Mouse (Mus musculus) olfactory bulb, adult 2 months (tissue): ENCODE data around the gene Gnb1l. TPM values are rescaled to one million over a fixed set of nuclear protein-coding genes. Genes with fewer than 3 reads are reported as not detected.

ENCODE experiments used
- H3K27ac ChIP-seq: fragments of 200-500 bp; 2 replicates; pipeline ENCODE4 v1.5.1; 2012; ENCODE audit warnings: low read depth, low read length; ENCODE audit not compliant: insufficient read depth
- H3K4me1 ChIP-seq: fragments of 200-500 bp; 2 replicates; pipeline ENCODE4 v1.6.1; 2012; ENCODE audit warnings: low read length; ENCODE audit not compliant: control insufficient read depth, insufficient read depth
- H3K4me3 ChIP-seq: fragments of 200-500 bp; 2 replicates; pipeline ENCODE4 v1.5.1; 2012; ENCODE audit warnings: mild to moderate bottlenecking, low read depth, low read length, moderate library complexity; ENCODE audit not compliant: insufficient read depth
- CTCF ChIP-seq: fragments of 200-500 bp; IDR thresholded peaks from 2 replicates; pipeline ENCODE4 v1.5.1; 2012; ENCODE audit warnings: low read depth, mild to moderate bottlenecking, low read length, moderate library complexity; ENCODE audit not compliant: insufficient read depth
- POLR2A ChIP-seq: fragments of 200-500 bp; IDR thresholded peaks from 2 replicates; pipeline ENCODE4 v1.6.1; 2012; ENCODE audit warnings: mild to moderate bottlenecking, low read depth, low read length, moderate library complexity; ENCODE audit not compliant: insufficient read depth
- WGBS: fragments of 180-500 bp; shearing (Covaris S2); methylation state at CpG from one replicate; pipeline ENCODE4 v1.1.7; 2018; 5-methylcytosine and 5-hydroxymethylcytosine counted together
- polyA plus RNA-seq: library from polyadenylated mRNA; stranded (reverse); fragments of >200 nt; gene quantifications from 2 replicates; pipeline ENCODE4 v1.2.4, GENCODE M21; 2012; ENCODE audit warnings: low replicate concordance; ENCODE audit not compliant: missing spikeins, insufficient read depth, insufficient read length

Gene Gnb1l
- polyA plus RNA-seq, 1 experiment: not detected

- peak overlapping the region; percentile 31 for H3K4me3 ChIP-seq
- H3K27ac ChIP-seq: no peak overlapping the region
- no peak for TF ChIP-seq POLR2A
- TF ChIP-seq CTCF: no peak
- peaks cover 36% of the 10 kb centered on the region for H3K4me1 ChIP-seq
- 3% methylated on average over 56 of the region's 62 CpGs for WGBS
Measured at GRCm38 (mm10) chr16:18586906-18587546, 88.5 kb downstream of the Gnb1l start.

- H3K4me3 ChIP-seq: no peak overlapping the region
- H3K4me1 ChIP-seq: peaks cover 31% of the 10 kb centered on the region
- TF ChIP-seq CTCF (no peak), POLR2A (no peak)
- H3K27ac ChIP-seq: no peak overlapping the region
- 8% methylated on average over 57 of the region's 57 CpGs for WGBS
Measured at GRCm38 (mm10) chr16:18587847-18588737, 89.6 kb downstream of the Gnb1l start.

GRCm38 (mm10) chr16:18588738-18589055 lies 90.2 kb downstream of the Gnb1l start:
- H3K4me3 ChIP-seq: no peak overlapping the region
- H3K27ac ChIP-seq: no peak overlapping the region
- 34% methylated on average over 31 of the region's 31 CpGs for WGBS
- TF ChIP-seq POLR2A (no peak), CTCF (no peak)
- peaks cover 31% of the 10 kb centered on the region for H3K4me1 ChIP-seq

- H3K4me3 ChIP-seq: no peak overlapping the region
- no peak overlapping the region for H3K27ac ChIP-seq
- WGBS: 78% methylated on average over 9 of the region's 9 CpGs
- TF ChIP-seq POLR2A: no peak
- TF ChIP-seq CTCF: no peak
- H3K4me1 ChIP-seq: peaks cover 31% of the 10 kb centered on the region
Measured at GRCm38 (mm10) chr16:18589080-18589621, 90.6 kb downstream of the Gnb1l start.

GRCm38 (mm10) chr16:18589804-18590790 lies 91.6 kb downstream of the Gnb1l start, which contains the start of gene Tbx1:
Tbx1 (minus strand) TSS chr16:18590671.
- 0 out of 2 replicates have a peak within 1 kb of the TSS, but pooled peaks have one; percentile 15 for H3K4me3 ChIP-seq

GRCm38 (mm10) chr16:18591047-18592018 lies 92.8 kb downstream of the Gnb1l start:
- Histone ChIP-seq H3K4me1 (peaks cover 28% of the 10 kb centered on the region), H3K4me3 (no peak overlapping the region), H3K27ac (no peak overlapping the region)
- TF ChIP-seq CTCF (no peak), POLR2A (no peak)
- 7% methylated on average over 59 of the region's 59 CpGs for WGBS

More at GRCm38 (mm10) chr16:18589804-18590790, 91.6 kb downstream of the Gnb1l start, which contains the start of gene Tbx1:
- peak; percentile 11; the same call in 1 of the 2 replicates for TF ChIP-seq CTCF
- TF ChIP-seq POLR2A: no peak
- WGBS: 13% methylated on average over 48 of the region's 48 CpGs
- Histone ChIP-seq H3K4me1 (peaks cover 31% of the 10 kb centered on the region), H3K27ac (no peak within 1 kb of the TSS)

GRCm38 (mm10) chr16:18593930-18594329 lies 95.4 kb downstream of the Gnb1l start:
- no peak overlapping the region for H3K4me3 ChIP-seq
- H3K4me1 ChIP-seq: peaks cover 18% of the 10 kb centered on the region
- no peak for TF ChIP-seq CTCF
- no peak for TF ChIP-seq POLR2A
- 75% methylated on average over 2 of the region's 2 CpGs for WGBS
- no peak overlapping the region for H3K27ac ChIP-seq
